Mouse (Mus musculus) ES-E14 (cell line): ENCODE measurements around the gene 4931406P16Rik. TPM values are rescaled to one million over a fixed set of nuclear protein-coding genes. Genes with fewer than 3 reads are reported as not detected.

Source experiments
- DNase-seq: peaks from one replicate; pipeline ENCODE4 v3.0.0-alpha.2; 2013; ENCODE audit warnings: low read depth, low spot score
- H3K27ac ChIP-seq: 2 replicates; pipeline ENCODE4 v1.5.1; 2012; ENCODE audit warnings: low read depth, mild to moderate bottlenecking, low read length, moderate library complexity, mixed read lengths; ENCODE audit not compliant: poor library complexity, insufficient read depth, severe bottlenecking
- H3K36me3 ChIP-seq: 2 replicates; pipeline ENCODE4 v1.6.1; 2012; ENCODE audit warnings: mild to moderate bottlenecking, low read length, moderate library complexity, mixed read lengths; ENCODE audit not compliant: control insufficient read depth, poor library complexity, insufficient read depth, severe bottlenecking
- H3K4me1 ChIP-seq, 2 experiments: fragments of 150-350 bp in 1 of 2; sonication (generic) in 1 of 2; 2 replicates each; pipeline ENCODE4 v1.6.1; 2012; ENCODE audit warnings: low read length in 2 of 2, mild to moderate bottlenecking in 1 of 2, mixed read lengths in 1 of 2; ENCODE audit not compliant: control insufficient read depth in 2 of 2, insufficient read depth in 2 of 2, poor library complexity in 1 of 2
- H3K4me3 ChIP-seq, 2 experiments: fragments of 150-350 bp in 1 of 2; sonication (generic) in 1 of 2; 2 replicates each; pipeline ENCODE4 v1.5.1; 2012; ENCODE audit warnings: low read length in 2 of 2, low read depth in 1 of 2, mild to moderate bottlenecking in 1 of 2, mixed read lengths in 1 of 2; ENCODE audit not compliant: insufficient read depth in 1 of 2, poor library complexity in 1 of 2, severe bottlenecking in 1 of 2
- H3K9ac ChIP-seq: 2 replicates; pipeline ENCODE4 v1.6.1; 2012; ENCODE audit warnings: low read depth, mild to moderate bottlenecking, low read length, mixed read lengths; ENCODE audit not compliant: poor library complexity, insufficient read depth, severe bottlenecking
- H3K9me3 ChIP-seq: fragments of 150-350 bp; sonication (generic); 2 replicates; pipeline ENCODE4 v1.6.1; 2012; ENCODE audit warnings: low read depth, mild to moderate bottlenecking, low read length; ENCODE audit not compliant: control insufficient read depth, insufficient read depth
- CHD2 ChIP-seq: IDR thresholded peaks from 2 replicates; pipeline ENCODE4 v1.6.1; 2014; ENCODE audit warnings: mild to moderate bottlenecking, low read depth, low read length, inconsistent platforms
- HCFC1 ChIP-seq: IDR thresholded peaks from 2 replicates; pipeline ENCODE4 v1.6.1; 2012; ENCODE audit warnings: low read length, inconsistent platforms, borderline replicate concordance; ENCODE audit not compliant: insufficient read depth
- MAFK ChIP-seq: IDR thresholded peaks from 2 replicates; pipeline ENCODE4 v1.6.1; 2014; ENCODE audit warnings: mild to moderate bottlenecking, low read depth, low read length, inconsistent platforms; ENCODE audit not compliant: insufficient read depth
- ZC3H11A ChIP-seq: IDR thresholded peaks from 2 replicates; pipeline ENCODE4 v1.6.1; 2012; ENCODE audit warnings: low read depth, mild to moderate bottlenecking, inconsistent platforms, low read length, borderline replicate concordance
- ZNF384 ChIP-seq: IDR thresholded peaks from 2 replicates; pipeline ENCODE4 v1.6.1; 2012; ENCODE audit warnings: low read depth, low read length, inconsistent platforms
- in situ Hi-C, 2 experiments: fragments of 600-800 bp; cut with MboI; formaldehyde crosslinking; loops; one replicate each; pipeline ENCODE4 v1.15.1; 2025; ENCODE audit warnings: low sequenced_read_pairs in 2 of 2, inconsistent platforms in 1 of 2; ENCODE audit not compliant: unreplicated experiment in 2 of 2
- total RNA-seq: library from RNA; depleted of rRNA; stranded (reverse); fragments of 300-350 nt; gene quantifications from 2 replicates; pipeline ENCODE4 v1.2.3, GENCODE M21; 2012

4931406P16Rik gene
- total RNA-seq, 1 experiment: 33.6 TPM

GRCm38 (mm10) chr7:34308586-34308985 lies 4.8 kb downstream of the 4931406P16Rik start:
- H3K9me3 ChIP-seq: no peaks in the 10 kb centered on the region
- no peak overlapping the region for H3K4me3 ChIP-seq
- no peak overlapping the region for H3K9ac ChIP-seq
- no peaks in the 10 kb centered on the region for H3K36me3 ChIP-seq
- H3K4me1 ChIP-seq: peaks cover 0 to 5% of the 10 kb centered on the region in 2 experiments; a peak in 3 of 4 replicates
- no peak for DNase-seq
- in situ Hi-C loops: no loop called here
- H3K27ac ChIP-seq: no peak overlapping the region
- TF ChIP-seq CHD2 (no peak), ZNF384 (no peak), HCFC1 (no peak), MAFK (no peak), ZC3H11A (no peak)

GRCm38 (mm10) chr7:34305454-34305853 lies 7.9 kb downstream of the 4931406P16Rik start:
- in situ Hi-C loops: no loop called here
- H3K4me1 ChIP-seq: no peaks in the 10 kb centered on the region
- no peak for TF ChIP-seq ZNF384
- no peak for TF ChIP-seq CHD2
- TF ChIP-seq ZC3H11A: no peak
- H3K9me3 ChIP-seq: no peaks in the 10 kb centered on the region
- no peaks in the 10 kb centered on the region for H3K36me3 ChIP-seq
- no peak for DNase-seq
- no peak overlapping the region for H3K4me3 ChIP-seq
- no peak overlapping the region for H3K27ac ChIP-seq
- no peak overlapping the region for H3K9ac ChIP-seq

GRCm38 (mm10) chr7:34302651-34303050 lies 10.7 kb downstream of the 4931406P16Rik start:
- no peak overlapping the region for H3K9ac ChIP-seq
- no peak for DNase-seq
- no peaks in the 10 kb centered on the region for H3K36me3 ChIP-seq
- no peak for TF ChIP-seq ZNF384
- TF ChIP-seq HCFC1: no peak
- no peak for TF ChIP-seq ZC3H11A
- no peak for TF ChIP-seq MAFK
- no peak for TF ChIP-seq CHD2
- H3K27ac ChIP-seq: no peak overlapping the region
- H3K4me1 ChIP-seq: no peaks in the 10 kb centered on the region
- no peak overlapping the region for H3K4me3 ChIP-seq
- in situ Hi-C loops: no loop called here
- no peaks in the 10 kb centered on the region for H3K9me3 ChIP-seq

GRCm38 (mm10) chr7:34301952-34302351 lies 11.4 kb downstream of the 4931406P16Rik start:
- Histone ChIP-seq H3K36me3 (no peaks in the 10 kb centered on the region), H3K9me3 (no peaks in the 10 kb centered on the region), H3K4me1 (no peaks in the 10 kb centered on the region), H3K4me3 (no peak overlapping the region), H3K27ac (no peak overlapping the region), H3K9ac (no peak overlapping the region)
- DNase-seq: no peak
- in situ Hi-C loops: no loop called here
- no peak for TF ChIP-seq HCFC1
- TF ChIP-seq ZNF384: no peak
- no peak for TF ChIP-seq ZC3H11A
- no peak for TF ChIP-seq MAFK
- no peak for TF ChIP-seq CHD2

GRCm38 (mm10) chr7:34298818-34299217 lies 14.5 kb downstream of the 4931406P16Rik start:
- Histone ChIP-seq H3K27ac (no peak overlapping the region), H3K4me3 (no peak overlapping the region), H3K36me3 (no peaks in the 10 kb centered on the region), H3K9me3 (no peaks in the 10 kb centered on the region), H3K4me1 (no peaks in the 10 kb centered on the region), H3K9ac (no peak overlapping the region)
- TF ChIP-seq ZC3H11A (no peak), HCFC1 (no peak), MAFK (peak; percentile 51; the same call in 1 of the 2 replicates), CHD2 (no peak), ZNF384 (no peak)
- DNase-seq: no peak
- in situ Hi-C loops: no loop called here
